Mouse (Mus musculus): ENCODE data around the gene Slc34a1. TPM values are rescaled to one million over a fixed set of nuclear protein-coding genes. Genes with fewer than 3 reads are reported as not detected.

Slc34a1 gene
- polyA plus RNA-seq, 2 experiments = 0.01 TPM; not detected in 1

- H3K27me3 ChIP-seq (ENCODE audit: control insufficient read depth, insufficient read depth, low read length) = peaks cover 6% of the 10 kb centered on the region
- WGBS (ENCODE audit: insufficient replicate concordance) = 53% methylated on average over 7 of the region's 7 CpGs
Observed at GRCm38 (mm10) chr13:55411826-55412225, 13.8 kb downstream of the Slc34a1 start.

GRCm38 (mm10) chr13:55412643-55413307, 14.8 kb downstream of the Slc34a1 start:
- Histone ChIP-seq H3K27me3 (ENCODE audit: control insufficient read depth, insufficient read depth, low read length) (peaks cover 11% of the 10 kb centered on the region), H3K9ac (replicated peaks) (no peak overlapping the region), H3K4me1 (replicated peaks; ENCODE audit: control insufficient read depth in 2 of 2, insufficient read depth in 2 of 2, low read length in 1 of 2) (no peaks in the 10 kb centered on the region), H3K4me2 (ENCODE audit: low read depth) (no peak overlapping the region), H3K36me3 (replicated peaks; ENCODE audit: control insufficient read depth, insufficient read depth, low read depth) (no peaks in the 10 kb centered on the region), H3K27ac (no peak overlapping the region), H3K4me3 (ENCODE audit: insufficient read depth in 1 of 2, low read depth in 2 of 2, low read length in 2 of 2) (no peak overlapping the region), H3K9me3 (ENCODE audit: control insufficient read depth, low read length) (no peaks in the 10 kb centered on the region)
- ATAC-seq (ENCODE audit: insufficient read depth) (no peak), DNase-seq (ENCODE audit: low read depth in 3 of 3, low spot score in 3 of 3) (no peak)
- TF ChIP-seq EP300 (IDR thresholded peaks at IDR 0.05; ENCODE audit: low read depth) = no peak
- no peak for TF ChIP-seq CTCF (IDR thresholded peaks at IDR 0.05; ENCODE audit: low read depth)
- 57% methylated on average over 13 of the region's 13 CpGs for WGBS (ENCODE audit: insufficient replicate concordance)

More at GRCm38 (mm10) chr13:55411826-55412225, 13.8 kb downstream of the Slc34a1 start:
- no peak overlapping the region for H3K4me3 ChIP-seq (ENCODE audit: insufficient read depth in 1 of 2, low read depth in 2 of 2, low read length in 2 of 2)
- no peak overlapping the region for H3K4me2 ChIP-seq (ENCODE audit: low read depth)
- no peak overlapping the region for H3K27ac ChIP-seq
- ATAC-seq (ENCODE audit: insufficient read depth) = no peak
- no peaks in the 10 kb centered on the region for H3K36me3 ChIP-seq (replicated peaks; ENCODE audit: control insufficient read depth, insufficient read depth, low read depth)
- no peak for TF ChIP-seq EP300 (IDR thresholded peaks at IDR 0.05; ENCODE audit: low read depth)
- no peak for TF ChIP-seq CTCF (IDR thresholded peaks at IDR 0.05; ENCODE audit: low read depth)
- H3K9me3 ChIP-seq (ENCODE audit: control insufficient read depth, low read length) = no peaks in the 10 kb centered on the region
- no peak overlapping the region for H3K9ac ChIP-seq (replicated peaks)
- no peaks in the 10 kb centered on the region for H3K4me1 ChIP-seq (replicated peaks; ENCODE audit: control insufficient read depth in 2 of 2, insufficient read depth in 2 of 2, low read length in 1 of 2)
- no peak for DNase-seq (ENCODE audit: low read depth in 3 of 3, low spot score in 3 of 3)

DNA sequence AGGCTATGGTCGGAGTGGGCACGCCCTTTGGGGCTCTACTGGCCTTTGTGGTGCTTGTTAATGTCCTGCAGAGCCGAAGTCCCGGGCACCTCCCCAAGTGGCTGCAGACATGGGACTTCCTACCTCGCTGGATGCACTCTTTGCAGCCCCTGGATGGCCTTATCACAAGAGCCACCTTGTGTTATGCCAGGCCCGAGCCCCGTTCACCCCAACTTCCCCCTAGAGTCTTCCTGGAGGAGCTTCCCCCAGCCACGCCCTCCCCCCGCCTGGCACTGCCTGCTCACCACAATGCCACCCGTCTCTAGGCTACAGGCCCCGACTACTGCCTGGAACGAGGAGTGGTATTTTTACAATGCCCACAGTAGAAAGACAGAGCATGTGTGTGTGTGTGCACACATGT, 15.3 kb downstream of the Slc34a1 start:
- Histone ChIP-seq H3K27ac (no peak overlapping the region), H3K4me2 (ENCODE audit: low read depth) (no peak overlapping the region), H3K27me3 (ENCODE audit: control insufficient read depth, insufficient read depth, low read length) (peaks cover 15% of the 10 kb centered on the region), H3K36me3 (replicated peaks; ENCODE audit: control insufficient read depth, insufficient read depth, low read depth) (no peaks in the 10 kb centered on the region), H3K9me3 (ENCODE audit: control insufficient read depth, low read length) (no peaks in the 10 kb centered on the region), H3K4me3 (ENCODE audit: insufficient read depth in 1 of 2, low read depth in 2 of 2, low read length in 2 of 2) (no peak overlapping the region), H3K9ac (replicated peaks) (no peak overlapping the region), H3K4me1 (replicated peaks; ENCODE audit: control insufficient read depth in 2 of 2, insufficient read depth in 2 of 2, low read length in 1 of 2) (no peaks in the 10 kb centered on the region)
- no peak for TF ChIP-seq CTCF (IDR thresholded peaks at IDR 0.05; ENCODE audit: low read depth)
- TF ChIP-seq EP300 (IDR thresholded peaks at IDR 0.05; ENCODE audit: low read depth) = no peak
- DNase-seq (ENCODE audit: low read depth in 3 of 3, low spot score in 3 of 3) (no peak), ATAC-seq (ENCODE audit: insufficient read depth) (peak; percentile 23; the same call in 1 of the 2 replicates)
- WGBS (ENCODE audit: insufficient replicate concordance) = 21% methylated on average over 12 of the region's 12 CpGs

- H3K4me3 ChIP-seq (ENCODE audit: insufficient read depth in 1 of 2, low read depth in 2 of 2, low read length in 2 of 2) = no peak within 1 kb of the TSS
- H3K9me3 ChIP-seq (ENCODE audit: control insufficient read depth, low read length) = no peaks in the 10 kb centered on the region
- H3K9ac ChIP-seq (replicated peaks) = no peak within 1 kb of the TSS
- no peaks in the 10 kb centered on the region for H3K4me1 ChIP-seq (replicated peaks; ENCODE audit: control insufficient read depth in 2 of 2, insufficient read depth in 2 of 2, low read length in 1 of 2)
- ATAC-seq (ENCODE audit: insufficient read depth) (no peak), DNase-seq (ENCODE audit: low read depth in 3 of 3, low spot score in 3 of 3) (no peak)
- peaks cover 27% of the 10 kb centered on the region for H3K27me3 ChIP-seq (ENCODE audit: control insufficient read depth, insufficient read depth, low read length)
- H3K27ac ChIP-seq = no peak within 1 kb of the TSS
- 11% methylated on average over 41 of the region's 41 CpGs for WGBS (ENCODE audit: insufficient replicate concordance)
- peak within 1 kb of the TSS; percentile 36 for H3K4me2 ChIP-seq (ENCODE audit: low read depth)
- 0 out of 2 replicates have a peak, but pooled peaks have one; percentile 2 for TF ChIP-seq CTCF (IDR thresholded peaks at IDR 0.05; ENCODE audit: low read depth)
- no peak for TF ChIP-seq EP300 (IDR thresholded peaks at IDR 0.05; ENCODE audit: low read depth)
- H3K36me3 ChIP-seq (replicated peaks; ENCODE audit: control insufficient read depth, insufficient read depth, low read depth) = no peaks in the 10 kb centered on the region
Observed at GRCm38 (mm10) chr13:55414743-55415380, 16.9 kb downstream of the Slc34a1 start, which contains the start of gene Pfn3. Gene Pfn3 (minus strand): TSS chr13:55415232.

- peak; percentile 38 to 49 (median 48) for DNase-seq (ENCODE audit: low read depth in 3 of 3, low spot score in 3 of 3)
- peak; percentile 62; the same call in 1 of the 2 replicates for ATAC-seq (ENCODE audit: insufficient read depth)
- H3K9me3 ChIP-seq (ENCODE audit: control insufficient read depth, low read length) = no peaks in the 10 kb centered on the region
- H3K9ac ChIP-seq (replicated peaks) = no peak overlapping the region
- TF ChIP-seq CTCF (IDR thresholded peaks at IDR 0.05; ENCODE audit: low read depth) = peak; percentile 95
- no peak for TF ChIP-seq EP300 (IDR thresholded peaks at IDR 0.05; ENCODE audit: low read depth)
- H3K4me3 ChIP-seq (ENCODE audit: insufficient read depth in 1 of 2, low read depth in 2 of 2, low read length in 2 of 2) = no peak overlapping the region
- H3K27me3 ChIP-seq (ENCODE audit: control insufficient read depth, insufficient read depth, low read length) = peaks cover 49% of the 10 kb centered on the region
- H3K36me3 ChIP-seq (replicated peaks; ENCODE audit: control insufficient read depth, insufficient read depth, low read depth) = no peaks in the 10 kb centered on the region
- H3K4me2 ChIP-seq (ENCODE audit: low read depth) = no peak overlapping the region
- no peaks in the 10 kb centered on the region for H3K4me1 ChIP-seq (replicated peaks; ENCODE audit: control insufficient read depth in 2 of 2, insufficient read depth in 2 of 2, low read length in 1 of 2)
- 11% methylated on average over 12 of the region's 12 CpGs for WGBS (ENCODE audit: insufficient replicate concordance)
- H3K27ac ChIP-seq = no peak overlapping the region
Observed at GRCm38 (mm10) chr13:55418004-55418403, 20.0 kb downstream of the Slc34a1 start.
